Mouse (Mus musculus): ENCODE data around the gene Unc5c. TPM values are rescaled to one million over a fixed set of nuclear protein-coding genes. Genes with fewer than 3 reads are reported as not detected.

Gene Unc5c
- polyA plus RNA-seq, 1 experiment from 2014 or later: 11.2 TPM

- Histone ChIP-seq H3K9me3 (replicated peaks; ENCODE audit: control insufficient read depth, low read length) (no peaks in the 10 kb centered on the region), H3K36me3 (ENCODE audit: control insufficient read depth, insufficient read depth, low read length) (no peaks in the 10 kb centered on the region), H3K4me3 (ENCODE audit: low read depth, low read length) (no peak overlapping the region), H3K9ac (ENCODE audit: low read depth, low read length) (no peak overlapping the region), H3K27ac (ENCODE audit: low read depth, low read length) (no peak overlapping the region), H3K27me3 (ENCODE audit: control insufficient read depth, insufficient read depth, low read length) (no peaks in the 10 kb centered on the region), H3K4me1 (ENCODE audit: control insufficient read depth, insufficient read depth, low read length) (no peaks in the 10 kb centered on the region), H3K4me2 (no peak overlapping the region)
- no peak for ATAC-seq (replicated peaks; ENCODE audit: insufficient number of reproducible peaks, low FRiP score, low TSS enrichment)
- 86% methylated on average over 5 of the region's 5 CpGs for WGBS (ENCODE audit: insufficient replicate concordance)
These were observed 162.6 kb downstream of the Unc5c start for GRCm38 (mm10) chr3:141627639-141627977.

- WGBS (ENCODE audit: insufficient replicate concordance): 35% methylated on average over 1 of the region's 1 CpGs
- no peak for ATAC-seq (replicated peaks; ENCODE audit: insufficient number of reproducible peaks, low FRiP score, low TSS enrichment)
- Histone ChIP-seq H3K4me1 (ENCODE audit: control insufficient read depth, insufficient read depth, low read length) (no peaks in the 10 kb centered on the region), H3K4me3 (ENCODE audit: low read depth, low read length) (no peak overlapping the region), H3K27me3 (ENCODE audit: control insufficient read depth, insufficient read depth, low read length) (no peaks in the 10 kb centered on the region), H3K27ac (ENCODE audit: low read depth, low read length) (no peak overlapping the region), H3K9ac (ENCODE audit: low read depth, low read length) (no peak overlapping the region), H3K36me3 (ENCODE audit: control insufficient read depth, insufficient read depth, low read length) (no peaks in the 10 kb centered on the region), H3K4me2 (no peak overlapping the region), H3K9me3 (replicated peaks; ENCODE audit: control insufficient read depth, low read length) (no peaks in the 10 kb centered on the region)
These were observed 164.4 kb downstream of the Unc5c start for GRCm38 (mm10) chr3:141629431-141629830.

GRCm38 (mm10) chr3:141637900-141638299 lies 172.9 kb downstream of the Unc5c start:
- H3K9ac ChIP-seq (ENCODE audit: low read depth, low read length): no peak overlapping the region
- 17% methylated on average over 1 of the region's 1 CpGs for WGBS (ENCODE audit: insufficient replicate concordance)
- H3K9me3 ChIP-seq (replicated peaks; ENCODE audit: control insufficient read depth, low read length): no peaks in the 10 kb centered on the region
- H3K4me3 ChIP-seq (ENCODE audit: low read depth, low read length): no peak overlapping the region
- ATAC-seq (replicated peaks; ENCODE audit: insufficient number of reproducible peaks, low FRiP score, low TSS enrichment): no peak
- no peak overlapping the region for H3K4me2 ChIP-seq
- no peak overlapping the region for H3K27ac ChIP-seq (ENCODE audit: low read depth, low read length)
- no peaks in the 10 kb centered on the region for H3K36me3 ChIP-seq (ENCODE audit: control insufficient read depth, insufficient read depth, low read length)
- H3K27me3 ChIP-seq (ENCODE audit: control insufficient read depth, insufficient read depth, low read length): no peaks in the 10 kb centered on the region
- no peaks in the 10 kb centered on the region for H3K4me1 ChIP-seq (ENCODE audit: control insufficient read depth, insufficient read depth, low read length)

DNA sequence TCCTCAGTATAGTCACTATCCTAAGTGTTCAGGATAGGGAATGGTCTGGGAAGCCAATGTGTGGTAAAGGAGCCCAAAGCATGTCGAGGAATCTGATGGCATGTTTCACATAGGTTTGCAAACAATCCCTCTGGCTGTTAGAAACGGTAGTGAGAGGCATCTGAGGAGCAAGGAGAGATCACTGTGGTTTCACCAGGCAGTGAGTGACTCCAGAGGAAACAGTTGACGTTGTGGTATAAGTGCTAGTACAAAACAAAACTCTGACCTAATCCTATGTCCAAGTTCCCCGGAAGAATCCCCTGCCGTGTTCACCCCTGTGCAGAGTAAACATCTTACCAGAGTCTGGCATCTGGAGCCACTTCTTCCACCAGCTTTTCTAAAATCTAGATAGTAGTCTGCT lies 179.2 kb downstream of the Unc5c start:
- no peak for ATAC-seq (replicated peaks; ENCODE audit: insufficient number of reproducible peaks, low FRiP score, low TSS enrichment)
- no peaks in the 10 kb centered on the region for H3K36me3 ChIP-seq (ENCODE audit: control insufficient read depth, insufficient read depth, low read length)
- no peaks in the 10 kb centered on the region for H3K27me3 ChIP-seq (ENCODE audit: control insufficient read depth, insufficient read depth, low read length)
- H3K4me1 ChIP-seq (ENCODE audit: control insufficient read depth, insufficient read depth, low read length): no peaks in the 10 kb centered on the region
- H3K4me3 ChIP-seq (ENCODE audit: low read depth, low read length): no peak overlapping the region
- no peaks in the 10 kb centered on the region for H3K9me3 ChIP-seq (replicated peaks; ENCODE audit: control insufficient read depth, low read length)
- no peak overlapping the region for H3K9ac ChIP-seq (ENCODE audit: low read depth, low read length)
- WGBS (ENCODE audit: insufficient replicate concordance): 68% methylated on average over 5 of the region's 5 CpGs
- H3K27ac ChIP-seq (ENCODE audit: low read depth, low read length): no peak overlapping the region
- H3K4me2 ChIP-seq: no peak overlapping the region

DNA sequence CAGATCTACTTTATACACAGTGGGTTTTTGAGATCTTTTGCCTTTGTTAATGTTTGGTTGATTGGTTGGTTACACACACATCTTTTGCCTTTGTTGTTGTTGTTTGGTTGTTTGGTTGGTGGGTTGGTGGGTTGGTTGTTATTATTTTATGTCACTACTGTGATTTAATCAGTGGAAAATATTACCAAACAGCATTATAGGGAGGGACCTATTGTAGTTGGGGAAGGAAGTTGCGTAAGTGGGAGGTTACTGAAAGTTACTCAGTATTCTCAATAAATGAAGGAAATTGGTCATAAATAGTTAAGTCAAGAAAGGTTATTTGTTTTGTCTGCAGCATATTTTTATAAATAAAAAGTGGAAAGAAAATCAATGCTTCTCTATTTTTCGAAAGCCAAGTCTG lies 181.6 kb downstream of the Unc5c start:
- H3K4me1 ChIP-seq (ENCODE audit: control insufficient read depth, insufficient read depth, low read length): no peaks in the 10 kb centered on the region
- no peak for ATAC-seq (replicated peaks; ENCODE audit: insufficient number of reproducible peaks, low FRiP score, low TSS enrichment)
- no peaks in the 10 kb centered on the region for H3K9me3 ChIP-seq (replicated peaks; ENCODE audit: control insufficient read depth, low read length)
- H3K36me3 ChIP-seq (ENCODE audit: control insufficient read depth, insufficient read depth, low read length): no peaks in the 10 kb centered on the region
- H3K4me3 ChIP-seq (ENCODE audit: low read depth, low read length): no peak overlapping the region
- no peak overlapping the region for H3K9ac ChIP-seq (ENCODE audit: low read depth, low read length)
- H3K27ac ChIP-seq (ENCODE audit: low read depth, low read length): no peak overlapping the region
- no peak overlapping the region for H3K4me2 ChIP-seq
- H3K27me3 ChIP-seq (ENCODE audit: control insufficient read depth, insufficient read depth, low read length): no peaks in the 10 kb centered on the region
- WGBS (ENCODE audit: insufficient replicate concordance): 77% methylated on average over 2 of the region's 2 CpGs

DNA sequence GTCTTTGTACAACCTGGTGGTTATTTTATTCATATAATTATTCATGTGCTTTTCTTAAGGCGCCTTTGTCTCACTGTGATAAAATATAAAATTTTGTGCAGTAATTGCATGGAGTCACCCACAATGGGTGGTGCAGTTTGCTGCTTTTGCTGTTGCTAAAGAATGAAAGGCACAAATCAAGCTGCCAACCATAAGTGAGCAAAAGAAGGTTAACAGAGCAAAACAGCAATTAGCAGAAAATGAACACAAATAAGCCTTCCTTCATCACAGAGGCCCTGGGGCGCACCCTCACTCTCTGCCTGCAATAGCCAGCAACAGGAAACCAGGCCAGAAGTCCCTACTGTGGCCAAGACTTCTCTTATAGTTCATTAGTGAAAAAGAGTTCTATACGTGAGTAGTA lies 185.6 kb downstream of the Unc5c start:
- 81% methylated on average over 3 of the region's 3 CpGs for WGBS (ENCODE audit: insufficient replicate concordance)
- Histone ChIP-seq H3K27me3 (ENCODE audit: control insufficient read depth, insufficient read depth, low read length) (no peaks in the 10 kb centered on the region), H3K36me3 (ENCODE audit: control insufficient read depth, insufficient read depth, low read length) (no peaks in the 10 kb centered on the region), H3K4me1 (ENCODE audit: control insufficient read depth, insufficient read depth, low read length) (no peaks in the 10 kb centered on the region), H3K27ac (ENCODE audit: low read depth, low read length) (no peak overlapping the region), H3K4me2 (no peak overlapping the region), H3K9ac (ENCODE audit: low read depth, low read length) (no peak overlapping the region), H3K9me3 (replicated peaks; ENCODE audit: control insufficient read depth, low read length) (no peaks in the 10 kb centered on the region), H3K4me3 (ENCODE audit: low read depth, low read length) (no peak overlapping the region)
- ATAC-seq (replicated peaks; ENCODE audit: insufficient number of reproducible peaks, low FRiP score, low TSS enrichment): no peak

DNA sequence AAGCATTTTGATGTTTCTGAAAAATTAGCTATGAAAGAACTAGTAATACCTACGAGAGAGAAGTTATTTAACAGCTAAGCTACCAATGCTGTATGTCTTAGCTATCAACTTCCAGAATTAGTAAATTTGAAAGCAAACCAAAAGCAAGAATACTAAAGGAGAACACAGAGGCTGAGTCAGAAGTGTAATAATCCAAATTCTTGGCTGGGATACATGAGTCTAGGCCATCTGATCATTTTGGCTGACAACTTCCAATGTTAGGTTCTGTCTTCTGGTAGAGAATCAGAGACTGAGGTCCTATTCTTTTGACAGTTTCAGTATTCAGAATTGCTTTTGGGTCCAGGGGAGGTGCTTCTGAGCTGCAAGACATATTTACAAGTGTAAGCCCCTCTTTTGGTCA lies 188.9 kb downstream of the Unc5c start:
- Histone ChIP-seq H3K4me3 (ENCODE audit: low read depth, low read length) (no peak overlapping the region), H3K27ac (ENCODE audit: low read depth, low read length) (no peak overlapping the region), H3K9ac (ENCODE audit: low read depth, low read length) (no peak overlapping the region), H3K27me3 (ENCODE audit: control insufficient read depth, insufficient read depth, low read length) (no peaks in the 10 kb centered on the region), H3K9me3 (replicated peaks; ENCODE audit: control insufficient read depth, low read length) (no peaks in the 10 kb centered on the region), H3K4me1 (ENCODE audit: control insufficient read depth, insufficient read depth, low read length) (no peaks in the 10 kb centered on the region), H3K36me3 (ENCODE audit: control insufficient read depth, insufficient read depth, low read length) (no peaks in the 10 kb centered on the region), H3K4me2 (no peak overlapping the region)
- no peak for ATAC-seq (replicated peaks; ENCODE audit: insufficient number of reproducible peaks, low FRiP score, low TSS enrichment)
- 85% methylated on average over 1 of the region's 1 CpGs for WGBS (ENCODE audit: insufficient replicate concordance)

DNA sequence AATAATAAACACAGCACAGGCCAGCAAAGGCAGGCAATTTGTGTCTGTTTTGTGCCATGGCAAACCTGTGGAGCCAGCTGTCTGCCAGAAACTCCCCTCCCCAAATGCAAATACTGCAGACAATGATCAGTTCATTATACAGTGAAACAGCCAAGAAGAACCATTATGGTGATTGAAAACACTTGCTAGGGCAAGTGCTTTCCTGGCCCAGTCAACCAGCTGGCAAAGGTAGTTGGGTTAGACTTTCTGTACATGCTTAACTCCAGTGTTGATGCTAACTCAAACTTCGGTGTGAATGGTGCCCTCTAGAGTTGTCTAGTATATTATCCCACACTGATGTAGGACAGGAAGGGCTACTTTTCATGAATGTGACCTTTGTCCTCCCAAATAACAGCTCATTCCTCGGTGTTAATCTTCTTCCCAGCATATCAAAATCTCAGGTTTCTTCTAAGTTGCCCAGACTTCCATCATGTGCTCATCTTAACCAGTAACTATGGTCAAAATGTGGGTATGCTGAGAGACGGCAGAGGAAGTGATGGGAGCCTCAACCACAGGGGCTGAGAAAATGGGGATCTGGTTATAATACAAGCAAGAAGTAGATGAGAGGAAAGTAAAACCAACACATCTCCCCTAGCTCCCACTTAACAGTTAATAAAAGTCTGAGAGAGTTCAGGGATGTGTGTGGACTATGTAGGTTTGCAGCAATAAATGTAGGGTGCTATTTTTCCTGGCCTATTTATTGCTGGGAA lies 194.2 kb downstream of the Unc5c start:
- no peaks in the 10 kb centered on the region for H3K36me3 ChIP-seq (ENCODE audit: control insufficient read depth, insufficient read depth, low read length)
- no peak overlapping the region for H3K9ac ChIP-seq (ENCODE audit: low read depth, low read length)
- ATAC-seq (replicated peaks; ENCODE audit: insufficient number of reproducible peaks, low FRiP score, low TSS enrichment): no peak

More for the DNA sequence above, 194.2 kb downstream of the Unc5c start:
- H3K4me1 ChIP-seq (ENCODE audit: control insufficient read depth, insufficient read depth, low read length): no peaks in the 10 kb centered on the region; the same call in 1 of the 2 replicates
- H3K27ac ChIP-seq (ENCODE audit: low read depth, low read length): no peak overlapping the region
- no peak overlapping the region for H3K4me3 ChIP-seq (ENCODE audit: low read depth, low read length)
- no peaks in the 10 kb centered on the region for H3K27me3 ChIP-seq (ENCODE audit: control insufficient read depth, insufficient read depth, low read length)
- 53% methylated on average over 3 of the region's 3 CpGs for WGBS (ENCODE audit: insufficient replicate concordance)
- H3K9me3 ChIP-seq (replicated peaks; ENCODE audit: control insufficient read depth, low read length): no peaks in the 10 kb centered on the region
- no peak overlapping the region for H3K4me2 ChIP-seq

All from heart, embryonic 11.5 days (tissue).